Mouse (Mus musculus): ENCODE measurements around the gene Rufy2. TPM values are rescaled to one million over a fixed set of nuclear protein-coding genes. Genes with fewer than 3 reads are reported as not detected.

The Rufy2 gene
- total and polyA plus RNA-seq, 2 experiments, result 0.78 to 3.8 TPM

GRCm38 (mm10) chr10:63039867-63040628 lies 60.0 kb downstream of the Rufy2 start:
- no peaks in the 10 kb centered on the region for H3K27me3 ChIP-seq (ENCODE audit: control insufficient read depth, insufficient read depth, low read length)
- peak overlapping the region; percentile 94 for H3K27ac ChIP-seq (replicated peaks; ENCODE audit: insufficient read depth, low read depth, low read length)
- H3K9ac ChIP-seq (ENCODE audit: low read depth, low read length), result peak overlapping the region; percentile 60
- no peak for TF ChIP-seq POLR2A (IDR thresholded peaks at IDR 0.05; ENCODE audit: extremely low read depth, insufficient read depth, low read length)
- TF ChIP-seq CTCF (IDR thresholded peaks at IDR 0.05; ENCODE audit: low read depth, low read length), result no peak
- H3K36me3 ChIP-seq (ENCODE audit: control insufficient read depth, insufficient read depth, low read length), result peaks cover 5% of the 10 kb centered on the region; the same call in 1 of the 2 replicates
- WGBS, result 16% methylated on average over 5 of the region's 5 CpGs
- peak overlapping the region; percentile 61 for H3K4me3 ChIP-seq (ENCODE audit: insufficient read depth, low read depth, low read length)
- peaks cover 10% of the 10 kb centered on the region for H3K4me1 ChIP-seq (ENCODE audit: control insufficient read depth, insufficient read depth, low read length)
- DNase-seq (ENCODE audit: extremely low read depth, low read depth, low spot score), result peak; percentile 99
- H3K79me2 ChIP-seq (ENCODE audit: control insufficient read depth, insufficient read depth, low read length), result peaks cover 22% of the 10 kb centered on the region

- H3K79me2 ChIP-seq (ENCODE audit: control insufficient read depth, insufficient read depth, low read length), result peaks cover 27% of the 10 kb centered on the region
- 62% methylated on average over 3 of the region's 3 CpGs for WGBS
- no peak overlapping the region for H3K4me3 ChIP-seq (ENCODE audit: insufficient read depth, low read depth, low read length)
- no peak overlapping the region for H3K27ac ChIP-seq (replicated peaks; ENCODE audit: insufficient read depth, low read depth, low read length)
- H3K36me3 ChIP-seq (ENCODE audit: control insufficient read depth, insufficient read depth, low read length), result peaks cover 18% of the 10 kb centered on the region
- peaks cover 12% of the 10 kb centered on the region for H3K4me1 ChIP-seq (ENCODE audit: control insufficient read depth, insufficient read depth, low read length)
- no peak for DNase-seq (ENCODE audit: extremely low read depth, low read depth, low spot score)
- TF ChIP-seq CTCF (IDR thresholded peaks at IDR 0.05; ENCODE audit: low read depth, low read length) (0 out of 2 replicates have a peak, but pooled peaks have one; percentile 14), POLR2A (IDR thresholded peaks at IDR 0.05; ENCODE audit: extremely low read depth, insufficient read depth, low read length) (no peak)
- H3K9ac ChIP-seq (ENCODE audit: low read depth, low read length), result no peak overlapping the region
- H3K27me3 ChIP-seq (ENCODE audit: control insufficient read depth, insufficient read depth, low read length), result no peaks in the 10 kb centered on the region
Observed at GRCm38 (mm10) chr10:63043154-63043553, 63.1 kb downstream of the Rufy2 start.

GRCm38 (mm10) chr10:63047751-63048150 lies 67.7 kb downstream of the Rufy2 start:
- H3K79me2 ChIP-seq (ENCODE audit: control insufficient read depth, insufficient read depth, low read length), result peaks cover 14% of the 10 kb centered on the region; the same call in 1 of the 2 replicates
- no peaks in the 10 kb centered on the region for H3K27me3 ChIP-seq (ENCODE audit: control insufficient read depth, insufficient read depth, low read length)
- TF ChIP-seq POLR2A (IDR thresholded peaks at IDR 0.05; ENCODE audit: extremely low read depth, insufficient read depth, low read length), result no peak
- no peak for TF ChIP-seq CTCF (IDR thresholded peaks at IDR 0.05; ENCODE audit: low read depth, low read length)
- 90% methylated on average over 8 of the region's 8 CpGs for WGBS
- no peak for DNase-seq (ENCODE audit: extremely low read depth, low read depth, low spot score)
- no peak overlapping the region for H3K9ac ChIP-seq (ENCODE audit: low read depth, low read length)
- H3K4me1 ChIP-seq (ENCODE audit: control insufficient read depth, insufficient read depth, low read length), result peaks cover 13% of the 10 kb centered on the region
- no peak overlapping the region for H3K27ac ChIP-seq (replicated peaks; ENCODE audit: insufficient read depth, low read depth, low read length)
- H3K36me3 ChIP-seq (ENCODE audit: control insufficient read depth, insufficient read depth, low read length), result peaks cover 38% of the 10 kb centered on the region
- H3K4me3 ChIP-seq (ENCODE audit: insufficient read depth, low read depth, low read length), result no peak overlapping the region

- no peaks in the 10 kb centered on the region for H3K27me3 ChIP-seq (ENCODE audit: control insufficient read depth, insufficient read depth, low read length)
- 48% methylated on average over 2 of the region's 2 CpGs for WGBS
- H3K9ac ChIP-seq (ENCODE audit: low read depth, low read length), result no peak overlapping the region
- H3K27ac ChIP-seq (replicated peaks; ENCODE audit: insufficient read depth, low read depth, low read length), result no peak overlapping the region; the same call in 1 of the 2 replicates
- peak; percentile 78 for DNase-seq (ENCODE audit: extremely low read depth, low read depth, low spot score)
- peaks cover 7% of the 10 kb centered on the region; the same call in 1 of the 2 replicates for H3K79me2 ChIP-seq (ENCODE audit: control insufficient read depth, insufficient read depth, low read length)
- TF ChIP-seq POLR2A (IDR thresholded peaks at IDR 0.05; ENCODE audit: extremely low read depth, insufficient read depth, low read length), result no peak
- no peak for TF ChIP-seq CTCF (IDR thresholded peaks at IDR 0.05; ENCODE audit: low read depth, low read length)
- peaks cover 45% of the 10 kb centered on the region for H3K36me3 ChIP-seq (ENCODE audit: control insufficient read depth, insufficient read depth, low read length)
- no peak overlapping the region for H3K4me3 ChIP-seq (ENCODE audit: insufficient read depth, low read depth, low read length)
- peaks cover 13% of the 10 kb centered on the region for H3K4me1 ChIP-seq (ENCODE audit: control insufficient read depth, insufficient read depth, low read length)
Observed at GRCm38 (mm10) chr10:63049106-63049505, 69.1 kb downstream of the Rufy2 start.

- DNase-seq (ENCODE audit: extremely low read depth, low read depth, low spot score), result no peak
- no peak overlapping the region for H3K9ac ChIP-seq (ENCODE audit: low read depth, low read length)
- H3K4me3 ChIP-seq (ENCODE audit: insufficient read depth, low read depth, low read length), result no peak overlapping the region
- peaks cover 56% of the 10 kb centered on the region for H3K36me3 ChIP-seq (ENCODE audit: control insufficient read depth, insufficient read depth, low read length)
- peaks cover 11% of the 10 kb centered on the region for H3K4me1 ChIP-seq (ENCODE audit: control insufficient read depth, insufficient read depth, low read length)
- no peaks in the 10 kb centered on the region for H3K79me2 ChIP-seq (ENCODE audit: control insufficient read depth, insufficient read depth, low read length)
- TF ChIP-seq POLR2A (IDR thresholded peaks at IDR 0.05; ENCODE audit: extremely low read depth, insufficient read depth, low read length), result no peak
- TF ChIP-seq CTCF (IDR thresholded peaks at IDR 0.05; ENCODE audit: low read depth, low read length), result no peak
- H3K27ac ChIP-seq (replicated peaks; ENCODE audit: insufficient read depth, low read depth, low read length), result no peak overlapping the region; the same call in 1 of the 2 replicates
- no peaks in the 10 kb centered on the region for H3K27me3 ChIP-seq (ENCODE audit: control insufficient read depth, insufficient read depth, low read length)
- WGBS, result 79% methylated on average over 7 of the region's 7 CpGs
Observed at GRCm38 (mm10) chr10:63051267-63051666, 71.2 kb downstream of the Rufy2 start.

GRCm38 (mm10) chr10:63052011-63052410 lies 72.0 kb downstream of the Rufy2 start:
- H3K27me3 ChIP-seq (ENCODE audit: control insufficient read depth, insufficient read depth, low read length), result no peaks in the 10 kb centered on the region
- peak; percentile 60 for DNase-seq (ENCODE audit: extremely low read depth, low read depth, low spot score)
- peak overlapping the region; percentile 33 for H3K27ac ChIP-seq (replicated peaks; ENCODE audit: insufficient read depth, low read depth, low read length)
- H3K36me3 ChIP-seq (ENCODE audit: control insufficient read depth, insufficient read depth, low read length), result peaks cover 59% of the 10 kb centered on the region
- H3K9ac ChIP-seq (ENCODE audit: low read depth, low read length), result no peak overlapping the region
- WGBS, result 54% methylated on average over 6 of the region's 6 CpGs
- no peak for TF ChIP-seq POLR2A (IDR thresholded peaks at IDR 0.05; ENCODE audit: extremely low read depth, insufficient read depth, low read length)
- no peak for TF ChIP-seq CTCF (IDR thresholded peaks at IDR 0.05; ENCODE audit: low read depth, low read length)
- H3K79me2 ChIP-seq (ENCODE audit: control insufficient read depth, insufficient read depth, low read length), result no peaks in the 10 kb centered on the region
- H3K4me3 ChIP-seq (ENCODE audit: insufficient read depth, low read depth, low read length), result no peak overlapping the region
- H3K4me1 ChIP-seq (ENCODE audit: control insufficient read depth, insufficient read depth, low read length), result peaks cover 10% of the 10 kb centered on the region
